Mouse (Mus musculus): Measurements from ENCODE around the gene Olfr767.
"Not testable (repeated sequence)": the region's sequence is repeated elsewhere in the genome, so short reads cannot be mapped to it uniquely, and the experiment has no call there.

Olfr767 gene

GRCm38 (mm10) chr10:129082810-129083209, at the start of gene Olfr767:
Gene Olfr767 (minus strand): TSS chr10:129082910.
- in situ Hi-C loops (cut with MboI, MseI) = not testable (repeated sequence)

- in situ Hi-C loops (cut with MboI, MseI) = loop anchor here (10.0 kb wide), 1 partner anchor 323 kb away; the partner anchor contains the start of gene Mmp19
Observed at GRCm38 (mm10) chr10:129117761-129118160, 35.1 kb upstream of the Olfr767 start, which contains the start of gene Olfr769. Gene Olfr769 (minus strand): TSS chr10:129117861.

GRCm38 (mm10) chr10:129115146-129115545, 32.4 kb upstream of the Olfr767 start:
- in situ Hi-C loops (cut with MboI, MseI) = loop anchor here (10.0 kb wide), 1 partner anchor 320 kb away; the partner anchor contains the start of gene Mmp19

- in situ Hi-C loops (cut with MboI, MseI) = no loop called here
Observed at GRCm38 (mm10) chr10:129101231-129101630, 18.5 kb upstream of the Olfr767 start.

GRCm38 (mm10) chr10:129099275-129099674, 16.6 kb upstream of the Olfr767 start, which contains the start of gene Olfr768:
Gene Olfr768 (minus strand): TSS chr10:129099375.
- in situ Hi-C loops (cut with MboI, MseI) = no loop called here

- in situ Hi-C loops (cut with MboI, MseI) = no loop called here
Observed at GRCm38 (mm10) chr10:129068877-129069276, 13.8 kb downstream of the Olfr767 start, which contains the start of gene Olfr766-ps1. Gene Olfr766-ps1 (minus strand): TSS chr10:129068977.

- in situ Hi-C loops (cut with MboI, MseI) = not testable (repeated sequence)
Observed at GRCm38 (mm10) chr10:129049898-129050297, 32.8 kb downstream of the Olfr767 start, which contains the start of gene Olfr765. Gene Olfr765 (minus strand): TSS chr10:129049998.

- in situ Hi-C loops (cut with MboI, MseI) = no loop called here
Observed at GRCm38 (mm10) chr10:129039796-129040195, 42.9 kb downstream of the Olfr767 start, which contains the start of gene Olfr764-ps1. Gene Olfr764-ps1 (minus strand): TSS chr10:129039896.

- in situ Hi-C loops (cut with MboI, MseI) = loop anchor here (10.0 kb wide), 1 partner anchor 1076 kb away; no protein-coding TSS in a partner anchor
Observed at GRCm38 (mm10) chr10:129028343-129028742, 54.4 kb downstream of the Olfr767 start.

GRCm38 (mm10) chr10:129026018-129026662, 56.6 kb downstream of the Olfr767 start:
- in situ Hi-C loops (cut with MboI, MseI) = loop anchor here (10.0 kb wide), 1 partner anchor 1079 kb away; no protein-coding TSS in a partner anchor
